Mouse (Mus musculus) ovary, postnatal 36 days (tissue): ENCODE measurements around the gene Eif2b3.

Source experiments
- DNase-seq: peaks from one replicate; pipeline ENCODE4 v3.0.0; 2022; ENCODE audit warnings: low spot score, mixed read lengths

Gene Eif2b3

GRCm38 (mm10) chr4:117095551-117096452, 76.6 kb downstream of the Eif2b3 start, which contains the start of gene Ptch2:
Ptch2 (plus strand) TSS chr4:117096075.
- DNase-seq: peak; percentile 77

GRCm38 (mm10) chr4:117096666-117097065, 77.5 kb downstream of the Eif2b3 start:
- DNase-seq: no peak

- DNase-seq: no peak
These were observed 79.0 kb downstream of the Eif2b3 start for GRCm38 (mm10) chr4:117097969-117098763.

- no peak for DNase-seq
These were observed 79.5 kb downstream of the Eif2b3 start for GRCm38 (mm10) chr4:117098764-117099036.

- no peak for DNase-seq
These were observed 80.8 kb downstream of the Eif2b3 start for GRCm38 (mm10) chr4:117100036-117100435.

GRCm38 (mm10) chr4:117101218-117101617, 82.0 kb downstream of the Eif2b3 start:
- DNase-seq: no peak

- DNase-seq: no peak
These were observed 85.5 kb downstream of the Eif2b3 start for GRCm38 (mm10) chr4:117104672-117105071.

GRCm38 (mm10) chr4:117105127-117105526, 85.9 kb downstream of the Eif2b3 start:
- DNase-seq: no peak

- no peak for DNase-seq
These were observed 88.8 kb downstream of the Eif2b3 start for GRCm38 (mm10) chr4:117107813-117108523.

GRCm38 (mm10) chr4:117108524-117108849, 89.3 kb downstream of the Eif2b3 start:
- no peak for DNase-seq

GRCm38 (mm10) chr4:117109330-117109729, 90.1 kb downstream of the Eif2b3 start:
- no peak for DNase-seq

GRCm38 (mm10) chr4:117110249-117110648, 91.0 kb downstream of the Eif2b3 start:
- DNase-seq: no peak

GRCm38 (mm10) chr4:117110985-117111384, 91.8 kb downstream of the Eif2b3 start:
- no peak for DNase-seq

- no peak for DNase-seq
These were observed 94.0 kb downstream of the Eif2b3 start for GRCm38 (mm10) chr4:117113237-117113636.

- DNase-seq: no peak
These were observed 96.4 kb downstream of the Eif2b3 start for GRCm38 (mm10) chr4:117115592-117115991.

- no peak for DNase-seq
These were observed 98.7 kb downstream of the Eif2b3 start for GRCm38 (mm10) chr4:117117931-117118330.

- DNase-seq: no peak
These were observed 100.4 kb downstream of the Eif2b3 start for GRCm38 (mm10) chr4:117119636-117120035.

GRCm38 (mm10) chr4:117120052-117120444, 100.8 kb downstream of the Eif2b3 start:
- DNase-seq: no peak

GRCm38 (mm10) chr4:117120445-117121414, 101.5 kb downstream of the Eif2b3 start:
- peak; percentile 90 for DNase-seq

GRCm38 (mm10) chr4:117122209-117122608, 103.0 kb downstream of the Eif2b3 start:
- no peak for DNase-seq

- no peak for DNase-seq
These were observed 104.5 kb downstream of the Eif2b3 start for GRCm38 (mm10) chr4:117123546-117124217.
